Mouse (Mus musculus): ENCODE data around the gene Col5a1. TPM values are rescaled to one million over a fixed set of nuclear protein-coding genes. Genes with fewer than 3 reads are reported as not detected.

Col5a1 gene
- 3.0 and 4.2 TPM in 2 replicates for polyA plus RNA-seq (2012)

GRCm38 (mm10) chr2:27886148-27886551 is at the start of gene Col5a1:
Gene Col5a1, plus strand, starts transcription at chr2:27886425.

GRCm38 (mm10) chr2:28084768-28085167 is 198.5 kb downstream of the Col5a1 start, which contains the start of gene Fcnb:
Gene Fcnb, minus strand, starts transcription at chr2:28084885.

Other genes starting within 250 kb of the Col5a1 start
- gene Rxra, start 210.0 kb upstream of the Col5a1 start, polyA plus RNA-seq (2012) = 5.4 and 5.7 TPM in 2 replicates
- gene Fcnb, start 198.5 kb downstream of the Col5a1 start, polyA plus RNA-seq (2012) = 36.8 and 46.2 TPM in 2 replicates